Comparison of ENCODE assay signal across 22 mouse cellular contexts in genomic region chr6:100973366-100974090, GRCm38 (mm10).
"Had no signal": no experiment of that assay in that cellular context is flagged by ENCODE, and none has a peak within 500 bp of the region (broad histone marks: within the 10 kb centered on the region; RNA-seq: fewer than 3 reads in every experiment).

No protein-coding gene starts in this region.

- H3K9me3 ChIP-seq: megakaryocyte, embryonic 14.5 days; midbrain, embryonic 12.5 days; midbrain, embryonic 15.5 days; neural tube, embryonic 12.5 days; neural tube, embryonic 15.5 days had no signal

- H3K36me3 ChIP-seq: midbrain, embryonic 12.5 days; midbrain, embryonic 15.5 days; neural tube, embryonic 12.5 days; neural tube, embryonic 15.5 days had no signal

- DNase-seq: kidney, adult 11 months; kidney, adult 9 months; kidney, postnatal 14 days; kidney, postnatal 4 days; layer of hippocampus, postnatal 36 days; liver, postnatal 0 days; lung, embryonic 14.5 days; right cerebral cortex, adult 18-20 months; right cerebral cortex, postnatal 14 days; right cerebral cortex, postnatal 4 days; thymus, postnatal 25 days had no signal

- H3K27me3 ChIP-seq: megakaryocyte, embryonic 14.5 days; midbrain, embryonic 12.5 days; midbrain, embryonic 15.5 days; neural tube, embryonic 12.5 days; neural tube, embryonic 15.5 days had no signal

- H3K4me3 ChIP-seq: left cerebral cortex, adult 2 months; midbrain, embryonic 12.5 days; midbrain, embryonic 15.5 days; neural tube, embryonic 12.5 days; neural tube, embryonic 15.5 days had no signal

- H3K4me1 ChIP-seq: megakaryocyte, embryonic 14.5 days had no signal

- H3K4me2 ChIP-seq: liver, embryonic 11.5 days; lung, embryonic 14.5 days; midbrain, embryonic 12.5 days; midbrain, embryonic 15.5 days; neural tube, embryonic 12.5 days; neural tube, embryonic 15.5 days had no signal

- H3K9ac ChIP-seq: liver, embryonic 14.5 days; liver, postnatal 0 days; lung, embryonic 14.5 days; midbrain, embryonic 12.5 days; midbrain, embryonic 15.5 days; neural tube, embryonic 12.5 days; neural tube, embryonic 15.5 days had no signal

- ATAC-seq: liver, postnatal 0 days; lung, postnatal 0 days; midbrain, embryonic 15.5 days had no signal

- H3K27ac ChIP-seq: left cerebral cortex, adult 2 months; liver, embryonic 14.5 days; macrophage; midbrain, embryonic 12.5 days; midbrain, embryonic 15.5 days; neural tube, embryonic 12.5 days; neural tube, embryonic 15.5 days; stomach, postnatal 0 days had no signal
